Mouse (Mus musculus) bone marrow, adult 2 months (tissue): ENCODE results near the gene Lysmd3. TPM values are rescaled to one million over a fixed set of nuclear protein-coding genes. Genes with fewer than 3 reads are reported as not detected.
"Not testable (repeated sequence)": the region's sequence is repeated elsewhere in the genome, so short reads cannot be mapped to it uniquely, and the experiment has no call there.

Source experiments
- H3K27ac ChIP-seq: fragments of 200-500 bp; 2 replicates; pipeline ENCODE4 v1.5.1; 2012; ENCODE audit warnings: low read depth, mild to moderate bottlenecking, control low read depth, inconsistent platforms, low read length; ENCODE audit not compliant: control insufficient read depth, poor library complexity, insufficient read depth
- H3K4me1 ChIP-seq: fragments of 200-500 bp; 2 replicates; pipeline ENCODE4 v1.6.1; 2011; ENCODE audit warnings: low read length; ENCODE audit not compliant: control insufficient read depth, insufficient read depth
- H3K4me3 ChIP-seq: fragments of 200-500 bp; replicated peaks from 2 replicates; pipeline ENCODE3; 2011; ENCODE audit warnings: mild to moderate bottlenecking, low read depth, low read length, control low read depth; ENCODE audit not compliant: control insufficient read depth
- CTCF ChIP-seq: fragments of 200-500 bp; IDR thresholded peaks from 2 replicates; pipeline ENCODE4 v1.5.1; 2011; ENCODE audit warnings: low read length, control low read depth; ENCODE audit not compliant: control insufficient read depth, insufficient read depth
- POLR2A ChIP-seq: fragments of 200-500 bp; IDR thresholded peaks from 2 replicates; pipeline ENCODE4 v1.6.1; 2011; ENCODE audit warnings: low read depth, mild to moderate bottlenecking, control low read depth, low read length, borderline replicate concordance; ENCODE audit not compliant: control insufficient read depth
- WGBS: fragments of 180-500 bp; shearing (Covaris S2); methylation state at CpG from one replicate; pipeline ENCODE4 v1.1.7; 2018; 5-methylcytosine and 5-hydroxymethylcytosine counted together
- polyA plus RNA-seq: library from polyadenylated mRNA; stranded (reverse); fragments of >200 nt; gene quantifications from 2 replicates; pipeline ENCODE4 v1.2.4, GENCODE M21; 2011; ENCODE audit warnings: low replicate concordance; ENCODE audit not compliant: missing spikeins, insufficient read depth, insufficient read length

Lysmd3 gene
- polyA plus RNA-seq, result 3.0 and 4.5 TPM in 2 replicates

- TF ChIP-seq POLR2A, result peak; percentile 65; the same call in 1 of the 2 replicates
- no peak for TF ChIP-seq CTCF
- Histone ChIP-seq H3K4me3 (peak within 1 kb of the TSS; percentile 91), H3K27ac (peak within 1 kb of the TSS; percentile 88), H3K4me1 (no peaks in the 10 kb centered on the region; the same call in 1 of the 2 replicates)
- WGBS, result under 1% methylated on average over 73 of the region's 73 CpGs
Observed at GRCm38 (mm10) chr13:81657351-81658052, at the start of gene Lysmd3. Gene Lysmd3, plus strand, starts transcription at chr13:81657663.

GRCm38 (mm10) chr13:81610349-81610748 lies 47.1 kb upstream of the Lysmd3 start:
- no peaks in the 10 kb centered on the region for H3K4me1 ChIP-seq
- H3K4me3 ChIP-seq, result no peak overlapping the region
- H3K27ac ChIP-seq, result no peak overlapping the region
- WGBS, result 83% methylated on average over 4 of the region's 4 CpGs
- no peak for TF ChIP-seq POLR2A
- TF ChIP-seq CTCF, result no peak

GRCm38 (mm10) chr13:81627861-81628260 lies 29.6 kb upstream of the Lysmd3 start:
- WGBS, result 70% methylated on average over 1 of the region's 1 CpGs
- not testable (repeated sequence) for H3K4me3 ChIP-seq

GRCm38 (mm10) chr13:81628631-81629190 lies 28.8 kb upstream of the Lysmd3 start:
- Histone ChIP-seq H3K4me3 (no peak overlapping the region), H3K27ac (no peak overlapping the region), H3K4me1 (no peaks in the 10 kb centered on the region; the same call in 1 of the 2 replicates)
- TF ChIP-seq CTCF (no peak), POLR2A (no peak)
- WGBS, result 66% methylated on average over 2 of the region's 2 CpGs

More at GRCm38 (mm10) chr13:81627861-81628260, 29.6 kb upstream of the Lysmd3 start:
- H3K4me1 ChIP-seq, H3K27ac ChIP-seq: not testable (repeated sequence)

DNA sequence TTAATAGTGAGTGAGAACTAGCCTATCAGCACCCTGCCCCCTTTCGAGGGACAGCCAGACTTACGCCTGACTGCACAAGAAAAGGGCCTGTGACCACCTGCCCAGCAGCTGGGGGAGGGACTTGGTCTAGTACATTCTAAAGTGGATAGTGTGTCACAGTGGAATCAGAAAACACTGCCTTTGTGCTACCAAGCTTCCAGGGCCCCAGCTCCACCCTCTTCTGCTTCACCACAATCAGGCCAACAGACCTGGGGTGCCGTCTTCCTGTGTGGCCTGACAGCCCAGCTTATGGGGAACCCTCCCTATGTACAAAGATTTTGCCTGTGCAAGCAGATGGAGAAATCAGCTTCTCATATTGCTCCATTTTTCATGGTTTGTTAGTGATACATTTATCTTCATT lies 28.1 kb upstream of the Lysmd3 start:
- Histone ChIP-seq H3K27ac (no peak overlapping the region), H3K4me3 (no peak overlapping the region), H3K4me1 (no peaks in the 10 kb centered on the region; the same call in 1 of the 2 replicates)
- WGBS, result 48% methylated on average over 3 of the region's 3 CpGs
- TF ChIP-seq POLR2A (no peak), CTCF (no peak)

GRCm38 (mm10) chr13:81630566-81630965 lies 26.9 kb upstream of the Lysmd3 start:
- Histone ChIP-seq H3K4me3 (no peak overlapping the region), H3K27ac (no peak overlapping the region), H3K4me1 (no peaks in the 10 kb centered on the region; the same call in 1 of the 2 replicates)
- 76% methylated on average over 5 of the region's 5 CpGs for WGBS
- no peak for TF ChIP-seq POLR2A
- no peak for TF ChIP-seq CTCF

DNA sequence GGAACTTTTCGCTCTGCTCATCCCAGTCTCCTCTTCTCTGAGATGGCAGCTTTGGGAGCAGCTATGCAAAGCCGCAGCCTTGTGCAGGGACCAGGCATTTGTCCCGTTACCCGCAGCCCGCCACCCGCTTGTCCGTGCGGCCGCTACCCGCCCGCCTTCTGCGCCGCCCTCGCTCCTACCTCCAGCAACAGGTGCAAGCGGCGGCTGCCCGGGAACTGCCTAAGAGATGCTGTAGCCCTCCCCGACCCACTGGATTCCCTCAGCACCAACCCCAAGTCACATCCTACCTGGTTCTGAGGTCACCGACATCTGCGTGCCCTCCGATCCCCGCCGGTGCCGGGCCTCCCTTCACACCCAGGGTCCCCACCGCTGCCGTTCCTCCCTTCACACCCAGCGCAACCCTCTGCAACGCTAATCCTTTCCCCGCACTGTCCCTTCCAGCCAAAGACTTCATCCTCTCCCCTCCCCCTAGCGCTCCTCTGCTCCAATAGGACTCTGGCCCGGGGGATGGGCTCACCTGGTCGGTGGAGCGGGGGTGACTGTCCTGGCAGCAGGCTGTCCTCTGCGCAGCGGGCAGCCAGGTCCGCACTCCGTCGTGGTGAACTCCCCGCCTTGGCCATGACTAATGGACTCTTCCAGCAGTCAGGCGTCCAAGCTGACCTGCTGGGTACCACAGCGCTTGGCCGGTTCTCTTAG lies 24.6 kb upstream of the Lysmd3 start, which contains the start of gene Adgrv1:
TSS of gene Adgrv1 (minus strand) at position 435 of the 696 bp plus-strand sequence.
- Histone ChIP-seq H3K4me1 (no peaks in the 10 kb centered on the region; the same call in 1 of the 2 replicates), H3K4me3 (no peak within 1 kb of the TSS), H3K27ac (no peak within 1 kb of the TSS)
- TF ChIP-seq CTCF, result no peak
- TF ChIP-seq POLR2A, result no peak
- 8% methylated on average over 42 of the region's 42 CpGs for WGBS

DNA sequence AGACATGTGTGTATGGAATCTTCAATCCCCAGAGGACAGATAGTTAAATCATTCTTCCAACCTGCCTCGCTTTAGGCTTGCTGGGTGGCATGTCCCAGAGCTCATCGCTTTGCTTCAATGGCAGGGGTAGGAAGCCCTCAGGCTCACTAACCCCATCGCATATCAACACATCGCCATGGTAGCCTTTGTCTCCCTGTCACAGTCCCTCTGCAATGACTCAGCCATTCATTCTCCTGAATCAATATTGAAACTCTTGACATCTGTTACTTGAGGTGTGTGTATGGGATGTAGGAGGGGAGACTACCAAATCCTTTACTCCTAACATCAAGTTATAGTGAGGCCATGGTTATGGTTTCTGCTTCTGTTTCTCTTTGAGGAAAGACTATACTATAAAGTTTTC lies 17.8 kb upstream of the Lysmd3 start:
- WGBS, result 63% methylated on average over 4 of the region's 4 CpGs
- TF ChIP-seq POLR2A, result no peak
- no peak overlapping the region for H3K27ac ChIP-seq
- H3K4me3 ChIP-seq, result no peak overlapping the region
- no peaks in the 10 kb centered on the region for H3K4me1 ChIP-seq

GRCm38 (mm10) chr13:81640881-81641280 lies 16.6 kb upstream of the Lysmd3 start:
- no peak for TF ChIP-seq POLR2A
- no peak for TF ChIP-seq CTCF
- no peak overlapping the region for H3K27ac ChIP-seq
- WGBS, result 49% methylated on average over 6 of the region's 6 CpGs
- H3K4me1 ChIP-seq, result no peaks in the 10 kb centered on the region
- no peak overlapping the region for H3K4me3 ChIP-seq
